Mouse (Mus musculus): ENCODE results near the gene Inhbe. TPM values are rescaled to one million over a fixed set of nuclear protein-coding genes. Genes with fewer than 3 reads are reported as not detected.
"Not testable (repeated sequence)": the region's sequence is repeated elsewhere in the genome, so short reads cannot be mapped to it uniquely, and the experiment has no call there.

The Inhbe gene
- polyA plus RNA-seq, 1 experiment from 2014 or later = 0.99 TPM

GRCm38 (mm10) chr10:127321621-127322020 lies 32.6 kb downstream of the Inhbe start, which contains the start of gene Arhgap9:
Arhgap9 (plus strand) TSS chr10:127321964.
- H3K36me3 ChIP-seq (ENCODE audit: control insufficient read depth, insufficient read depth) = no peaks in the 10 kb centered on the region
- H3K4me2 ChIP-seq (ENCODE audit: low read depth, low read length) = 0 out of 2 replicates have a peak within 1 kb of the TSS, but pooled peaks have one; percentile 7
- 51% methylated on average over 3 of the region's 3 CpGs for WGBS (ENCODE audit: insufficient replicate concordance)
- H3K4me1 ChIP-seq (ENCODE audit: control insufficient read depth, low read depth, low read length) = peaks cover 28% of the 10 kb centered on the region
- peak within 1 kb of the TSS; percentile 36 for H3K27ac ChIP-seq (ENCODE audit: low read length)
- no peaks in the 10 kb centered on the region for H3K9me3 ChIP-seq (replicated peaks; ENCODE audit: control insufficient read depth, low read length)
- peaks cover 5% of the 10 kb centered on the region for H3K27me3 ChIP-seq (ENCODE audit: control insufficient read depth, insufficient read depth, low read depth, low read length)
- 0 out of 2 replicates have a peak within 1 kb of the TSS, but pooled peaks have one; percentile 1 for H3K4me3 ChIP-seq (ENCODE audit: low read depth, low read length)
- no peak for ATAC-seq (ENCODE audit: low read depth)
- H3K9ac ChIP-seq (ENCODE audit: low read depth, low read length) = no peak within 1 kb of the TSS

GRCm38 (mm10) chr10:127319969-127320368 lies 34.2 kb downstream of the Inhbe start:
- H3K27me3 ChIP-seq (ENCODE audit: control insufficient read depth, insufficient read depth, low read depth, low read length) = no peaks in the 10 kb centered on the region

GRCm38 (mm10) chr10:127318009-127318408 lies 36.2 kb downstream of the Inhbe start:
- 0 out of 2 replicates have a peak overlapping the region, but pooled peaks have one; percentile 1 for H3K27ac ChIP-seq (ENCODE audit: low read length)
- 20% methylated on average over 4 of the region's 4 CpGs for WGBS (ENCODE audit: insufficient replicate concordance)

More at GRCm38 (mm10) chr10:127319969-127320368, 34.2 kb downstream of the Inhbe start:
- Histone ChIP-seq H3K36me3 (ENCODE audit: control insufficient read depth, insufficient read depth) (no peaks in the 10 kb centered on the region), H3K27ac (ENCODE audit: low read length) (no peak overlapping the region), H3K9ac (ENCODE audit: low read depth, low read length) (no peak overlapping the region), H3K4me1 (ENCODE audit: control insufficient read depth, low read depth, low read length) (peaks cover 14% of the 10 kb centered on the region), H3K4me3 (ENCODE audit: low read depth, low read length) (no peak overlapping the region), H3K9me3 (replicated peaks; ENCODE audit: control insufficient read depth, low read length) (no peaks in the 10 kb centered on the region), H3K4me2 (ENCODE audit: low read depth, low read length) (no peak overlapping the region)
- WGBS (ENCODE audit: insufficient replicate concordance) = 71% methylated on average over 7 of the region's 7 CpGs
- no peak for ATAC-seq (ENCODE audit: low read depth)

GRCm38 (mm10) chr10:127317277-127317676 lies 36.9 kb downstream of the Inhbe start:
- Histone ChIP-seq H3K9ac (ENCODE audit: low read depth, low read length) (no peak overlapping the region), H3K27ac (ENCODE audit: low read length) (no peak overlapping the region), H3K27me3 (ENCODE audit: control insufficient read depth, insufficient read depth, low read depth, low read length) (no peaks in the 10 kb centered on the region), H3K9me3 (replicated peaks; ENCODE audit: control insufficient read depth, low read length) (no peaks in the 10 kb centered on the region), H3K36me3 (ENCODE audit: control insufficient read depth, insufficient read depth) (no peaks in the 10 kb centered on the region), H3K4me2 (ENCODE audit: low read depth, low read length) (no peak overlapping the region), H3K4me1 (ENCODE audit: control insufficient read depth, low read depth, low read length) (peaks cover 15% of the 10 kb centered on the region), H3K4me3 (ENCODE audit: low read depth, low read length) (no peak overlapping the region)
- WGBS (ENCODE audit: insufficient replicate concordance) = 21% methylated on average over 2 of the region's 2 CpGs
- ATAC-seq (ENCODE audit: low read depth) = peak; percentile 82

More at GRCm38 (mm10) chr10:127318009-127318408, 36.2 kb downstream of the Inhbe start:
- H3K9me3 ChIP-seq (replicated peaks; ENCODE audit: control insufficient read depth, low read length) = no peaks in the 10 kb centered on the region
- no peak overlapping the region for H3K4me2 ChIP-seq (ENCODE audit: low read depth, low read length)
- no peak overlapping the region for H3K9ac ChIP-seq (ENCODE audit: low read depth, low read length)
- ATAC-seq (ENCODE audit: low read depth) = no peak
- H3K27me3 ChIP-seq (ENCODE audit: control insufficient read depth, insufficient read depth, low read depth, low read length) = no peaks in the 10 kb centered on the region
- peaks cover 10% of the 10 kb centered on the region for H3K4me1 ChIP-seq (ENCODE audit: control insufficient read depth, low read depth, low read length)
- no peaks in the 10 kb centered on the region for H3K36me3 ChIP-seq (ENCODE audit: control insufficient read depth, insufficient read depth)
- H3K4me3 ChIP-seq (ENCODE audit: low read depth, low read length) = no peak overlapping the region

GRCm38 (mm10) chr10:127314950-127315349 lies 39.3 kb downstream of the Inhbe start:
- H3K4me1 ChIP-seq (ENCODE audit: control insufficient read depth, low read depth, low read length) = peaks cover 24% of the 10 kb centered on the region
- not testable (repeated sequence) for H3K9me3 ChIP-seq (replicated peaks; ENCODE audit: control insufficient read depth, low read length); H3K36me3 ChIP-seq (ENCODE audit: control insufficient read depth, insufficient read depth); H3K27ac ChIP-seq (ENCODE audit: low read length); ATAC-seq (ENCODE audit: low read depth); H3K9ac ChIP-seq (ENCODE audit: low read depth, low read length); H3K4me2 ChIP-seq (ENCODE audit: low read depth, low read length); H3K4me3 ChIP-seq (ENCODE audit: low read depth, low read length); H3K27me3 ChIP-seq (ENCODE audit: control insufficient read depth, insufficient read depth, low read depth, low read length)
- WGBS (ENCODE audit: insufficient replicate concordance) = 66% methylated on average over 1 of the region's 1 CpGs

GRCm38 (mm10) chr10:127313516-127313915 lies 40.7 kb downstream of the Inhbe start:
- ATAC-seq (ENCODE audit: low read depth); H3K27me3 ChIP-seq (ENCODE audit: control insufficient read depth, insufficient read depth, low read depth, low read length); H3K9me3 ChIP-seq (replicated peaks; ENCODE audit: control insufficient read depth, low read length); H3K4me2 ChIP-seq (ENCODE audit: low read depth, low read length); H3K4me3 ChIP-seq (ENCODE audit: low read depth, low read length); H3K9ac ChIP-seq (ENCODE audit: low read depth, low read length); H3K27ac ChIP-seq (ENCODE audit: low read length); H3K36me3 ChIP-seq (ENCODE audit: control insufficient read depth, insufficient read depth): not testable (repeated sequence)
- H3K4me1 ChIP-seq (ENCODE audit: control insufficient read depth, low read depth, low read length) = peaks cover 26% of the 10 kb centered on the region
- WGBS (ENCODE audit: insufficient replicate concordance) = 85% methylated on average over 5 of the region's 5 CpGs

GRCm38 (mm10) chr10:127312858-127313257 lies 41.4 kb downstream of the Inhbe start:
- peak overlapping the region; percentile 56 for H3K27ac ChIP-seq (ENCODE audit: low read length)
- no peak overlapping the region for H3K4me3 ChIP-seq (ENCODE audit: low read depth, low read length)
- 34% methylated on average over 4 of the region's 4 CpGs for WGBS (ENCODE audit: insufficient replicate concordance)
- H3K36me3 ChIP-seq (ENCODE audit: control insufficient read depth, insufficient read depth) = peaks cover 11% of the 10 kb centered on the region
- 0 out of 2 replicates have a peak overlapping the region, but pooled peaks have one; percentile 3 for H3K9ac ChIP-seq (ENCODE audit: low read depth, low read length)
- ATAC-seq (ENCODE audit: low read depth) = no peak
- H3K9me3 ChIP-seq (replicated peaks; ENCODE audit: control insufficient read depth, low read length) = no peaks in the 10 kb centered on the region
- no peaks in the 10 kb centered on the region for H3K27me3 ChIP-seq (ENCODE audit: control insufficient read depth, insufficient read depth, low read depth, low read length)
- H3K4me2 ChIP-seq (ENCODE audit: low read depth, low read length) = peak overlapping the region; percentile 79
- peaks cover 22% of the 10 kb centered on the region for H3K4me1 ChIP-seq (ENCODE audit: control insufficient read depth, low read depth, low read length)

- Histone ChIP-seq H3K4me1 (ENCODE audit: control insufficient read depth, low read depth, low read length) (peaks cover 19% of the 10 kb centered on the region), H3K36me3 (ENCODE audit: control insufficient read depth, insufficient read depth) (peaks cover 17% of the 10 kb centered on the region), H3K27me3 (ENCODE audit: control insufficient read depth, insufficient read depth, low read depth, low read length) (no peaks in the 10 kb centered on the region), H3K4me3 (ENCODE audit: low read depth, low read length) (peak overlapping the region; percentile 90), H3K27ac (ENCODE audit: low read length) (peak overlapping the region; percentile 94), H3K9ac (ENCODE audit: low read depth, low read length) (peak overlapping the region; percentile 96), H3K9me3 (replicated peaks; ENCODE audit: control insufficient read depth, low read length) (no peaks in the 10 kb centered on the region), H3K4me2 (ENCODE audit: low read depth, low read length) (peak overlapping the region; percentile 79)
- WGBS (ENCODE audit: insufficient replicate concordance) = under 1% methylated on average over 4 of the region's 4 CpGs
- peak; percentile 46 for ATAC-seq (ENCODE audit: low read depth)
Observed at GRCm38 (mm10) chr10:127312356-127312676, 41.9 kb downstream of the Inhbe start.

- H3K27ac ChIP-seq (ENCODE audit: low read length) = peak within 1 kb of the TSS; percentile 94
- under 1% methylated on average over 65 of the region's 65 CpGs for WGBS (ENCODE audit: insufficient replicate concordance)
Observed at GRCm38 (mm10) chr10:127311476-127312355, 42.5 kb downstream of the Inhbe start, which contains the start of gene Mars. Mars (minus strand) TSS chr10:127311786.

More at GRCm38 (mm10) chr10:127311476-127312355, 42.5 kb downstream of the Inhbe start, which contains the start of gene Mars:
- Histone ChIP-seq H3K36me3 (ENCODE audit: control insufficient read depth, insufficient read depth) (peaks cover 23% of the 10 kb centered on the region), H3K4me2 (ENCODE audit: low read depth, low read length) (peak within 1 kb of the TSS; percentile 83), H3K27me3 (ENCODE audit: control insufficient read depth, insufficient read depth, low read depth, low read length) (no peaks in the 10 kb centered on the region), H3K4me3 (ENCODE audit: low read depth, low read length) (peak within 1 kb of the TSS; percentile 90), H3K4me1 (ENCODE audit: control insufficient read depth, low read depth, low read length) (peaks cover 16% of the 10 kb centered on the region), H3K9me3 (replicated peaks; ENCODE audit: control insufficient read depth, low read length) (no peaks in the 10 kb centered on the region), H3K9ac (ENCODE audit: low read depth, low read length) (peak within 1 kb of the TSS; percentile 96)
- ATAC-seq (ENCODE audit: low read depth) = peak; percentile 94
